Mouse (Mus musculus) CD4-positive naive resting alpha-beta T cell, adult 57 days (primary cell): Measurements from ENCODE around the gene Ldah. TPM values are rescaled to one million over a fixed set of nuclear protein-coding genes. Genes with fewer than 3 reads are reported as not detected.

Source experiments
- total RNA-seq: library from RNA; stranded (reverse); gene quantifications from one replicate; pipeline ENCODE4 v1.2.4, GENCODE M21; 2023

Ldah gene
- total RNA-seq = 40.1 TPM

DNA sequence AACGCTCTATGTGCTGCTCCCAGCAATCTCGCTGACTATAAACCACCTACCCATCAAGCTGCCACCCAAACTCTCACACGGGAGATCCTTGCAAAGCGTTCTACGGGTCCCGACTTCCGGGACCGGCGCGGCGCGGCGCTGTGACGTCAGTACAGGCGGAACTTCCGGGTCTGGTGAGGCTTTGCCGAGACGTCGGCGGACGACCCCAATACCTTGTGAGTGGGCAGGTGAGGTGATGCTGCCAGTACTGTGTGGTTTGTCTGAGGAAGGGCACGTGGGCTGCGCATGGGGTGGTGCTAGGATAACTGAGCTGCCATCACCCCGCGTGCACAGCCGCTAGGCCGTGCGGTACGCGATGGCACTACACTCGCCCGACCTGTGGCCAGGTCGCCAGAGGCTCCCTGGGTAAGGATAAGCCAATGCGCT is at the start of gene Ldah:
Gene Ldah, plus strand, starts transcription at position 130 of the 426 bp plus-strand sequence.

DNA sequence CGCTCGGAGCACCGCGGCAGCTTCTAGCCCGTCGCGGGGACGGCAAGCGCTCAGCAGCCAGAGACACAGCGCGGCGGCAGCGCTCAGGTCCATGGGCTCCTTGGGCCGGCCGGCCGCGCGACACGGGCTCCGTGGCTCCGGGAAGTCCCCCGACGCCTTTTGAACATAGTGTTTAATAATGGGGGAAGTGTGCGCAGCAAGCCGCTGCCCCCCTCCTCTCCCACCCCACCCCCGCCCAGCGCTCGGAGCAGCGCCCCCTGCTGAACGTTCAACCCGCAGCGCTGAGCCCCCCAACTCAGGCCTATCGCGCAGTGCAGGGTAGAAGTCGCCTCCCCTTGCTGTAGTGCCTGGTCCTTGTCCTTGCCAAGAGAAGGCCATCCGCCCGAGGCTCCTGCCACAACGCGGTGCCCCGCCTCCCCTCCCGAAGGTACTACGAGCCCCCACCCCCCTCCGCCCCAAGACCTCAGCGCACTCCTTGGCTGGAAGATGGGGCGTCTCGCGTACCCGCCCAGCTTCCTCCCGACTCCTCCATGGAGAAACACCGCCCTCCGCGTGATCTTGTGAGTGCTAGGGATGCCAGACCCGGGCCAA is 94.0 kb downstream of the Ldah start, which contains the start of gene Gdf7:
Gene Gdf7, minus strand, starts transcription at position 114 of the 591 bp plus-strand sequence.

DNA sequence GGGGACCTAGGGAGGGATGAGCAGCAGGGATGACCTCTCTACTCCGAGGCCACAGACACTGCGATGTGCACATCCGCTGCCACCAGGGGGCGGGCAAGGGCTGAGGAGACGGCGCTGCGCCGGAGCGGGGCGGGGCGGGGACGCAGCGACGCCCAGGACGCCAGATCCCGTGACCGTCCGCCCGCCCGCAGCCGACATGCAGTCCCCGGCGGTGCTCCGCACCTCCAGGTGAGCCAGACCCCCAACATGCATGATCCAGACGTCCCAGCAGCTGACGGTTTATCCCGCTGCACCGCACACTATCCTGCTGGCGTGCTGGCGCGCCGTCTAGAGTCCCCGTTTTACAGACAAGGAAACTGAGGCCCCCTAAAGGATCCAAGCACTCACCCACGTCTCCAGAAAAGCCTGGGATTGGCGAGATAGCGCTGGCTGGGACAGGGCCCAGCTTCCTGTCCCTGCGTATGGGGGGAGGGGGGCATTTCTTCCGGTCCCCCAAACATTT is 105.4 kb downstream of the Ldah start, which contains the start of gene Hs1bp3:
Gene Hs1bp3, plus strand, starts transcription at position 163 of the 502 bp plus-strand sequence.

Other genes starting within 250 kb of the Ldah start
- gene Apob, start 230.5 kb upstream of the Ldah start, total RNA-seq = not detected
- gene Gdf7, start 93.8 kb downstream of the Ldah start, total RNA-seq = not detected
- 7.2 TPM for gene Hs1bp3, start 105.3 kb downstream of the Ldah start, total RNA-seq